Mouse (Mus musculus) midbrain, embryonic 15.5 days (tissue): ENCODE results near the gene Pla2g3. TPM values are rescaled to one million over a fixed set of nuclear protein-coding genes. Genes with fewer than 3 reads are reported as not detected.
A peak's percentile ranks its signal among the peaks of the same experiment; 100 is the strongest.

Experiments used
- ATAC-seq: fragments of 200-750 bp; cut with Nextera tagmentation; replicated peaks from 2 replicates; pipeline ENCODE4 v1.8.0; 2017; ENCODE audit warnings: moderate TSS enrichment
- H3K27ac ChIP-seq: fragments of 300-500 bp; sonication (generic); 2 replicates; pipeline ENCODE4 v1.5.1; 2015; ENCODE audit warnings: mild to moderate bottlenecking, inconsistent platforms
- H3K27me3 ChIP-seq: fragments of 300-500 bp; sonication (generic); replicated peaks from 2 replicates; pipeline ENCODE4 v1.6.1; 2015; ENCODE audit warnings: inconsistent platforms
- H3K36me3 ChIP-seq: fragments of 300-500 bp; sonication (generic); replicated peaks from 2 replicates; pipeline ENCODE4 v1.6.1; 2015; ENCODE audit warnings: inconsistent platforms
- H3K4me1 ChIP-seq: fragments of 300-500 bp; sonication (generic); 2 replicates; pipeline ENCODE4 v1.6.1; 2015; ENCODE audit warnings: inconsistent platforms
- H3K4me2 ChIP-seq: fragments of 300-500 bp; sonication (generic); 2 replicates; pipeline ENCODE4 v1.6.1; 2015; ENCODE audit warnings: inconsistent platforms, mild to moderate bottlenecking, moderate library complexity
- H3K4me3 ChIP-seq: fragments of 300-500 bp; sonication (generic); 2 replicates; pipeline ENCODE4 v1.5.1; 2015; ENCODE audit warnings: mild to moderate bottlenecking, inconsistent platforms
- H3K9ac ChIP-seq: fragments of 300-500 bp; sonication (generic); 2 replicates; pipeline ENCODE4 v1.6.1; 2015; ENCODE audit warnings: mild to moderate bottlenecking, inconsistent platforms
- H3K9me3 ChIP-seq: fragments of 300-500 bp; sonication (generic); 2 replicates; pipeline ENCODE4 v1.6.1; 2016; ENCODE audit warnings: inconsistent platforms
- WGBS: fragments of 180-500 bp; shearing (Covaris S2); methylation state at CpG from one replicate; pipeline ENCODE4 v1.1.7; 2015; ENCODE audit warnings: mixed read lengths; 5-methylcytosine and 5-hydroxymethylcytosine counted together
- polyA plus RNA-seq: library from polyadenylated mRNA; unstranded; fragments of >200 nt; fragmentation: Nextera tagmentation; extraction: Ambion mirVana; gene quantifications from 2 replicates; pipeline ENCODE4 v1.2.1, GENCODE M21; 2015

Pla2g3 gene
- polyA plus RNA-seq, 1 experiment from 2014 or later, result 1.3 TPM

DNA sequence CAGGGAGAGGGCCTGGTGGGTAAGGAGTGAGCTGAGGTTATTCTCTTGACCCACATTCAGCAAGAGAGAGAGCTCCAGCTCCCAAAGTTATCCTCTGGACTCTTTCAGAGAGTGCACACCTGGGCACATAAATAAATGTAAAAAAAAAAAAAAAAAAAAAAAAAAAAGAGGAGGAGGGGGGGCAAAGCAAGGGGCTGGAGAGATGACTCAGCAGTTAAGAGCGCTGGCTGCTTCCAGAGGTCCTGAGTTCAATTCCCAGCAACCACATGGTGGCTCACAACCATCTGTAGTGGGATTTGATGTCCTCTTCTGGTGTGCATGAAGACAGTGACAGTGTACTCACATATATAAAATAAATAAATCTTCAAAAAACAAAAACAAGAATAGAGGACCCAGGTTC lies 9.2 kb downstream of the Pla2g3 start:
- Histone ChIP-seq H3K27ac (no peak overlapping the region), H3K27me3 (no peaks in the 10 kb centered on the region), H3K4me2 (no peak overlapping the region), H3K4me1 (no peaks in the 10 kb centered on the region), H3K4me3 (no peak overlapping the region), H3K36me3 (no peaks in the 10 kb centered on the region), H3K9ac (no peak overlapping the region), H3K9me3 (no peaks in the 10 kb centered on the region)
- no peak for ATAC-seq
- WGBS, result 100% methylated on average over 1 of the region's 1 CpGs

DNA sequence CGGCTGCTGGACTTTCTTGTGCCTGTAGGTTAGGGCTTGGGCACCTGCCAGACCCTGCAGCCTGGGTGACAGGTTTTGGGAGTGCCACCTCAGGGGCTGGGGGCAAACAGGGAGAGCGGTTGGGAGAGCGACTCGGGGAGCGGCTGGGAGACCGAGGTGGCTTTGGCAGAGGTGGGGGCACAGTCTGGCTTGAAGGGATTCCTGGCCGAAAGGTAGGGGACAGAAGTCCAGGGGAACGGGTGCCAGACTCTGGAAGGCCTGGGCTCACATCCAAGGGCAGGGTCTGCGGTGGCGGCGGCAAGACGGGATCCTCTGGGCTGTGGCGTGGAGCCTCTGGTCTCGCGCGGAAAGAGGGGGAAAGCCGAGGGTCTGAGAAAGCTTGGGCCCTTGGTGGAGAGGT lies 14.0 kb downstream of the Pla2g3 start:
- Histone ChIP-seq H3K9ac (no peak overlapping the region), H3K4me1 (peaks cover 6% of the 10 kb centered on the region; the same call in 1 of the 2 replicates), H3K27me3 (no peaks in the 10 kb centered on the region), H3K4me3 (no peak overlapping the region), H3K27ac (no peak overlapping the region), H3K36me3 (no peaks in the 10 kb centered on the region), H3K4me2 (no peak overlapping the region), H3K9me3 (no peaks in the 10 kb centered on the region)
- WGBS, result 81% methylated on average over 17 of the region's 17 CpGs
- ATAC-seq, result no peak

DNA sequence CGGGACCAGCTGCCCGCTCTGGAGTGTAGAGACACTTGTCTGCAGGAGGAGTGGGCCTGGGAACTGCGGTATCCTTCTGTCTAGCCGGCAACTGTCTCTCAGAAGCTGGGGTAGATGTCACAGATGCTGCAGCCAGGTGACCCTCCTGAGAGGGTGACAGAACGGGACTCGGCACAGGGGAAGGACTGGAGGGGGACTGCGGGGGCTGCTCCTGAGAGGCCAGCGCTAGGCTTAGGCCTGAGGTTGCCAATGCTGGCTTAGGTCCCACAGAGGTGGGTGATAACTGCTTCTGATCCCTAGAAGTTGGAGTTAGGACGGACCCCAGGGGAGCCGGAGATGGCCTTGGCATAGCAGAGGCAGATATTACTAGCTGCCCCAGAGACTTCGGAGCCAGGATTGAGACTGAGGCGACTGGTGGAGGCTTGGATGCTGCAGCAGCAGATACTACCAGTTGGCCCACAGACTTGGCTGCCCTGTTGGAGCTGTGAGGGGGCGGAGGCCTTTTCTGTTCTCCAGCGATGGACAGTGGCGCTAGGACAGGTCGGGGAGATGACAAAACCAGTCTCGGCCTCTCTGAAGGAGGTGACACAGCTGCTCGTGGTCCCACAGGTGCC lies 14.5 kb downstream of the Pla2g3 start:
- H3K4me1 ChIP-seq, result peaks cover 6% of the 10 kb centered on the region; the same call in 1 of the 2 replicates
- H3K4me3 ChIP-seq, result no peak overlapping the region
- 80% methylated on average over 18 of the region's 18 CpGs for WGBS
- no peaks in the 10 kb centered on the region for H3K27me3 ChIP-seq
- H3K9ac ChIP-seq, result no peak overlapping the region
- H3K27ac ChIP-seq, result no peak overlapping the region
- H3K4me2 ChIP-seq, result no peak overlapping the region
- H3K36me3 ChIP-seq, result no peaks in the 10 kb centered on the region
- ATAC-seq, result no peak
- no peaks in the 10 kb centered on the region for H3K9me3 ChIP-seq

DNA sequence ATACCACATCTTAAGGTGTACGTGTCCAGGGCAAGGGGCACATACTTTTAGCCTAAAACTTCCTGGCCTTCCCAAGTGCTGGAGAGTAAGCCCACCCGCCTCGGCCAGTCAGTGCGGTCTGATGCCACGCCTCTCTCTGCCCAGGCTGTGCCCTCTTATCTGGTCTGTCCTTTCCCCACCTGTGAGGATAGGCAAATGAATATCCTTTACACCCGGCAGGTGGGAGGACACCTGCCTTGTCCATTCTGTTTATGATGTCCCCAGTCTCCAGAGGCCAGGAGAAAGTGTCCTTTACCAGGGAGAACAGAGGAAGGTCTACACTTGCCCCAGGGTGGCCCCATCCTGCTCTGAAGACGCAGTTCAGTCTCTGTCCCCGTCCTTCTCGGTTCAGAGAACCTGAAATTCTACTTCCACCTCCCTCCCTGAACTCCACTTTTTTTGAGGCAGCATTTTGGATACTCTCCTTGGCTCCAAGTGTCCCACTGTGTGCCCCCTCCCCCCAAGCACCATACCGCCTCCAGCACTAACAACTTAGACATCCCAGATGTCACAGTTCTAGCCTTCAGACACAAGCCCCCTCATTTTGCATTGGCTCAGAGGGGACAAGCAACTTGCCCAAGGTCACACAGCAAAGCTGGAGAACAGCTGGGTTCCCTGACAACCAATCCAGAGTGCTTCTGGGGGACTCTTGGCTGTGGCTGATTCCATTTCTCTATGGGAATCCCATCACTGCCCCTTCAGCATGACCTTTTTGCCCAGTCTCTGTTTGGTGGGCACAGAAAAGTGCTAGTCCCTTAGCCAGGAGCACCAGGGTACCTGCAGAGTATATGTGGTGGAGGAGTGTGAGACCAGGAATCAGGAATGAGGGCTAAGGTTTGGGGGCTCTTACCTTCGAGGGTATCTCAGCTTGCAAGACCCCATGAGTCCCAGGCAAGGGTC lies 15.9 kb downstream of the Pla2g3 start:
- Histone ChIP-seq H3K4me2 (peak overlapping the region; percentile 44), H3K4me1 (peaks cover 6% of the 10 kb centered on the region; the same call in 1 of the 2 replicates), H3K9me3 (no peaks in the 10 kb centered on the region), H3K9ac (peak overlapping the region; percentile 34), H3K36me3 (no peaks in the 10 kb centered on the region), H3K27me3 (no peaks in the 10 kb centered on the region), H3K27ac (no peak overlapping the region), H3K4me3 (peak overlapping the region; percentile 36)
- ATAC-seq, result no peak; the same call in 1 of the 2 replicates
- 71% methylated on average over 11 of the region's 11 CpGs for WGBS

DNA sequence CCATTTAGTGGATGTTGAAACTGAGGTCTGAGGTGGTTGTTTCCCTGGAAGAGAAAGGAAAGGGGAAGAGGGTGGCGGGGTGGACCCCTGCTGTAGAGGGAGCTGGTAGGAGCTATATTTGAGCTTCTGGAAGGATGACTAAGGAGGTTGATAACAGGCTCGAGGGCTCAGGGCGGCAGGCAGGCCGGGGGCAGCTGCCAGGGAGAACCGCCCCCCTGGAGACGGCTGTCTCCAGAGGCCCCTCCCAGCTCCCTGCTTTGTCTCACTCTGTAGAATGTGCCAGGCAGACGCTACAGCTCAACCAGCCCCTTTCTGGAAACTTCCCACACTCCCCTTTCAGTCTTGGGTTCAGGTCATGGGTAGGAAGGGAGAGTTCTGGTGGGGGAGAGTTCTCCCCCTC lies 20.1 kb downstream of the Pla2g3 start:
- peaks cover 6% of the 10 kb centered on the region; the same call in 1 of the 2 replicates for H3K4me1 ChIP-seq
- no peak overlapping the region for H3K27ac ChIP-seq
- no peak overlapping the region for H3K9ac ChIP-seq
- no peaks in the 10 kb centered on the region for H3K27me3 ChIP-seq
- no peak overlapping the region for H3K4me3 ChIP-seq
- no peak for ATAC-seq
- H3K9me3 ChIP-seq, result no peaks in the 10 kb centered on the region
- WGBS, result 57% methylated on average over 7 of the region's 7 CpGs
- H3K4me2 ChIP-seq, result no peak overlapping the region
- no peaks in the 10 kb centered on the region for H3K36me3 ChIP-seq

DNA sequence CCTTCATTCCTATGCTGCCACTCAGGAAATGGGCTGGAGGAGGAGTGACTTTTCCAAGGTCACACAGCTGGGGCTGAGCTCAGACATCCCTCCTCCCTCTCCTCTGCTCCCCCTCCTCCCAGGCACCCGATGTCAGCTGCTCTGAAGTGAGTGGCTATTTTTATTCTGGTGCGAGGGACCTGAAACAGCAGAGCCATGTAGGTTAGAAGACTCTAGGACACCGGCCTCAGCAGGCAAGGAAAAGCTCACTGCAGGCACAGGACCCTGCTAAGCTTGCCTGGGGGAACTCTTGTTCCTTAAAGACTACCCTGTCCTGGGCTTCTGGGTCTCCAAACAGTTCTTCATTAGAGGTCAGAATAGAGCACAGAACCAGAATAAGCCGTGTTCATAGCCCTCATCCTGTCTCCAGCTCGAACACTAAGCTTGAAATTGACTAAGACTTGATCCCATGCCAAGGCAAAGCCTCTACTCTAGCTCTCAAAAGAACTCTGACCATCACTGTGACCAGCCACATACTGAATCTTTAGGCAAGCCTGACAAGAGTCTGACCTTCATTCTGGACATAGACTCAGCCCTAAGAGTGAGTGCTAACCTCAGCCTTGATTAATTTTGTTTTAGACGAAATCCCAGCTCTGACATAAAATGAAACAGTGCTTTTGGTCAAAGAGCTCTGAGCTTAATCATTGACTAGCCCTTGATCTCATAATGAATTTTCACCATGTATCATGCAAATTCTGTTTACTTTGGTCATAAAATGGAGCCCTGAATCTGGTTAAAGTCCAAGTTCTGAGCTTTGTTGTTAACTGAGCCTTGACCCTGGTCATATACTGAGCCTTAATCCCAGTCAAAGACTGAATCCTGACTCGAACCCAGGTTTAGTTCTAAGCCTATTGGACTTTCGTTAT lies 21.3 kb downstream of the Pla2g3 start:
- no peak for ATAC-seq
- H3K4me1 ChIP-seq, result peaks cover 7% of the 10 kb centered on the region
- 76% methylated on average over 8 of the region's 8 CpGs for WGBS
- H3K27me3 ChIP-seq, result no peaks in the 10 kb centered on the region
- no peaks in the 10 kb centered on the region for H3K9me3 ChIP-seq
- no peak overlapping the region for H3K27ac ChIP-seq
- H3K4me2 ChIP-seq, result no peak overlapping the region
- H3K36me3 ChIP-seq, result no peaks in the 10 kb centered on the region
- no peak overlapping the region for H3K4me3 ChIP-seq
- no peak overlapping the region for H3K9ac ChIP-seq

DNA sequence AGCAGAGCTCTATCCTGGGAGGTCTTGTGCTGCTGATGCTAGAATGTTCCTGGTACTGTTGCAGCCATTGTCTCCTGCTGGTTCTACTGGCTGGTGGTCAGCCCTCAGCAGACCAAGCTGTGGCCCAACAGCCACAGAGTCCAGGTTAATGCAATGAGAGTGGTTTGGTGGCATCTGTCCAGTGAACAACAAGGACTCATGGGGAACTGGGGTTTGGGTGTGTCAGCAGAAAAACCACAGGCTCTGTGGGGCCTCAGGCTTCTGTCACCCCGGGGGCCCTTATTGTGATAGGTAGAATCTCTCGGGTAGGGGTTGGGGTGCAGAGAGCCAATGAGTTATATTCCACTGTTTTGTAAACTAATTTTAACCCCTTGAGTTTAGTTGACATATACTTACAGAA lies 22.2 kb downstream of the Pla2g3 start:
- Histone ChIP-seq H3K4me1 (peaks cover 14% of the 10 kb centered on the region), H3K4me3 (no peak overlapping the region), H3K27me3 (peaks cover 2% of the 10 kb centered on the region; the same call in 1 of the 2 replicates), H3K9ac (no peak overlapping the region), H3K9me3 (no peaks in the 10 kb centered on the region), H3K27ac (no peak overlapping the region), H3K4me2 (no peak overlapping the region), H3K36me3 (no peaks in the 10 kb centered on the region)
- no peak for ATAC-seq
- 86% methylated on average over 2 of the region's 2 CpGs for WGBS

DNA sequence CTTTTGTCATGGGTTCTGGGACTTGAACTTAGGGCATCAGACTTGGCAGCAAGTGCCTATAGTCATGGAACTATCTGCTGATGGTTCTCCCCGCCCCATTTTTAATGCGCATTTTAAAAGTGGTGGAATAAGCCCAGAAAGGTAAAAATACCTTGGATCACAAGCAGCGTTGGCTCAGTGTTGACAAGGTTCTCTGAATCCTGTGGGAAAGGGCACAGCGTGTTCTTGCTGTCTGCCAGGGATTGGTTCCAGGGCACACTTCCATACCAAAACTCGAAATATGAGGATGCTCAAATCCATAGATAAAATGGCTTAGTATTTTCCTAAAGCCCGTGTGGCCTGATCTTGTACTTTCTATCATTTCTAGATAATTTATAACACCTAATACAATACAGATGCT lies 25.2 kb downstream of the Pla2g3 start:
- 90% methylated on average over 6 of the region's 6 CpGs for WGBS
- Histone ChIP-seq H3K4me2 (no peak overlapping the region), H3K9ac (no peak overlapping the region), H3K36me3 (no peaks in the 10 kb centered on the region), H3K4me3 (no peak overlapping the region), H3K4me1 (peaks cover 37% of the 10 kb centered on the region), H3K27me3 (peaks cover 21% of the 10 kb centered on the region), H3K27ac (no peak overlapping the region), H3K9me3 (no peaks in the 10 kb centered on the region)
- no peak for ATAC-seq

DNA sequence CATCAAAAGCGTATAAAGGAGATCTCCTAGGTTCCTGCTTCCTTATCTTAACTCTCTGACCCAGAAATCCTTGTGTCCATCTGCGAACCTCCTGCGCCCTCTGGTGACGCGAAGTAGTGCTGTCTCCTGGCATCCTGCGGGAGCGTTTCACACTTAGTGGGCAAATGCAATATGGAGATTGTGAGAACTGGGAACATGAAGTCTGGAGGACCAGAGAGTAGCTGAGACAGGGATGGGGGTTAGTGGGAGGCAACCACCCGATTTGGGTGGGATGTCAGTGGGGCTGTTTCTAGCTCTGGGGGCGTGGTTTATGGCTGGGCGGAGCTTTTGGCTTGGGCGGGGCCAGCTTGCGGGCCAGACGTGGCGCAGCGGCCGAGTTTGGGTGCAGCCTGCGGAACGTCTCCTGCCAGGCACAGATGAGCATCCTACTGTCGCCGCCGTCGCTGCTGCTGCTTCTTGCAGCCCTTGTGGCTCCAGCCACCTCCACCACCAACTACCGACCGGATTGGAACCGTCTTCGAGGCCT lies 26.5 kb downstream of the Pla2g3 start, which contains the start of gene Selenom:
Gene Selenom (plus strand): TSS at position 156 of the 526 bp plus-strand sequence.
- WGBS, result 0% methylated on average over 26 of the region's 26 CpGs
- Histone ChIP-seq H3K4me2 (peak within 1 kb of the TSS; percentile 89), H3K27me3 (peaks cover 21% of the 10 kb centered on the region), H3K4me3 (peak within 1 kb of the TSS; percentile 53), H3K36me3 (no peaks in the 10 kb centered on the region), H3K9ac (peak within 1 kb of the TSS; percentile 63), H3K4me1 (peaks cover 37% of the 10 kb centered on the region), H3K27ac (peak within 1 kb of the TSS; percentile 42), H3K9me3 (no peaks in the 10 kb centered on the region)
- peak; percentile 73 for ATAC-seq

DNA sequence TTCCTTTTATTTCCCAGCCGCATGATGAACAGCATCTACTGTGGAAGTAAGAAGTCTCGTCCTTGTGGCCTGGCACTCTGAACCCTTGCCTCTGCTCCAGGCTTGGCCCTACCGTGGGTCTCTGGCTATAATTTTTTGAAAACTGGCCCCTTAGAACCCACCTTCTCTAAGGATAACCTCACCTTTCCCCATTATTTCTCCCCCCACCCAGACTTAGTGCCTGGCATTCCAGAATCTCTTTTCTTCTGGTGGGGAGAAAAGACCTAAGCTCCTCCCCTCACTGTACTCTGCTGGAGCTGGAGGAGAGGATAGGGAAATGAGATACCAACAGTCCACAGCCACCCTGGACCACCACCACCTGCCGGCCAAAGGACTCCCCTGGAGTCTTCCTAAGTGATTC lies 27.1 kb downstream of the Pla2g3 start:
- Histone ChIP-seq H3K4me2 (peak overlapping the region; percentile 89), H3K27me3 (peaks cover 21% of the 10 kb centered on the region), H3K36me3 (no peaks in the 10 kb centered on the region), H3K4me3 (peak overlapping the region; percentile 53), H3K4me1 (peaks cover 37% of the 10 kb centered on the region), H3K9me3 (no peaks in the 10 kb centered on the region), H3K27ac (no peak overlapping the region), H3K9ac (peak overlapping the region; percentile 63; the same call in 1 of the 2 replicates)
- WGBS, result 10% methylated on average over 4 of the region's 4 CpGs
- ATAC-seq, result peak; percentile 26; the same call in 1 of the 2 replicates

DNA sequence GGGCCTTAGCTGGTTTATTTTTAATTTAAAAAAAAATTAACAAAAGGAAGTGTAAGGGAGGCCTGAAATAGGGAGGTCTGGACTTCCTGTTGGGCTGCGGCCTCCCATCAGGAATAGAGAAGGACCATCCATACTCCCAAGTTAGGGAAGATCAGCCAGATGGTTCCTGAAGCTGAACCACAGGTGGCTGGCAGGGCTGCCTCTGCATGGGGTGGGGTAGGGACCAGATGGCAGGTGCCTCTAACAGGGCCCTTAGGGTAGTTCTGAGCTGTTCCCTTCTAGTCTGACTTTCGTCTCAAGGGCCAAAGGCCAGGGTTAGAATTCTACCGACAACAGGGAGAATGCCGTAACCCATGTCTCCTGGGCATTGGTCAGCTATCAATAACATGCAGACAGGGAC lies 27.6 kb downstream of the Pla2g3 start:
- H3K4me3 ChIP-seq, result peak overlapping the region; percentile 53
- no peak overlapping the region for H3K9ac ChIP-seq
- 76% methylated on average over 4 of the region's 4 CpGs for WGBS

More for the DNA sequence above, 27.6 kb downstream of the Pla2g3 start:
- peaks cover 21% of the 10 kb centered on the region for H3K27me3 ChIP-seq
- H3K9me3 ChIP-seq, result no peaks in the 10 kb centered on the region
- H3K27ac ChIP-seq, result no peak overlapping the region
- H3K4me1 ChIP-seq, result peaks cover 37% of the 10 kb centered on the region
- peak overlapping the region; percentile 89 for H3K4me2 ChIP-seq
- no peaks in the 10 kb centered on the region for H3K36me3 ChIP-seq
- ATAC-seq, result no peak
